Mouse (Mus musculus): ENCODE measurements at regions not wholly inside any gene's neighbourhood (a gene's known extent, or its start where the extent isn't known, plus 50 kb on each side); places are given as distances from the start of the nearest gene placed in this dataset.

- TF ChIP-seq ETS1 (IDR thresholded peaks at IDR 0.05; ENCODE audit: low read depth, low read length) = no peak
- TF ChIP-seq SMC3 (IDR thresholded peaks at IDR 0.05; ENCODE audit: low read depth, low read length) = no peak
- no peak for TF ChIP-seq MAZ (IDR thresholded peaks at IDR 0.05; ENCODE audit: low read depth, low read length)
- TF ChIP-seq POLR2A (IDR thresholded peaks at IDR 0.05; ENCODE audit: control insufficient read depth in 1 of 2, insufficient read depth in 1 of 2, low read depth in 1 of 2, low read length in 2 of 2, poor library complexity in 1 of 2) = no peak
- no peak for TF ChIP-seq CHD1 (IDR thresholded peaks at IDR 0.05; ENCODE audit: low read depth, low read length)
- no peak for TF ChIP-seq E2F4 (IDR thresholded peaks at IDR 0.05; ENCODE audit: borderline replicate concordance, low read depth, low read length)
- no peak for TF ChIP-seq RAD21 (IDR thresholded peaks at IDR 0.05; ENCODE audit: low read depth, low read length)
- TF ChIP-seq MYC (IDR thresholded peaks at IDR 0.05; ENCODE audit: low read depth, low read length) = no peak
Measured at GRCm38 (mm10) chr7:82990708-82991107, 123.6 kb downstream of the Mex3b start.

GRCm38 (mm10) chr7:82993136-82993535 is 126.0 kb downstream of the Mex3b start:
- Histone ChIP-seq H3K79me2 (ENCODE audit: control insufficient read depth, insufficient read depth, low read length, poor library complexity) (no peaks in the 10 kb centered on the region), H3K4me1 (ENCODE audit: control insufficient read depth in 1 of 2, insufficient read depth in 2 of 2, low read length in 2 of 2) (no peaks in the 10 kb centered on the region), H3K27me3 (ENCODE audit: control insufficient read depth in 1 of 2, insufficient read depth in 2 of 2, low read length in 2 of 2) (no peaks in the 10 kb centered on the region; a peak in 1 of 4 replicates), H3K9ac (ENCODE audit: control insufficient read depth, low read depth, low read length, poor library complexity, severe bottlenecking) (no peak overlapping the region), H3K4me3 (ENCODE audit: control insufficient read depth in 1 of 2, insufficient read depth in 1 of 2, low read depth in 2 of 2, low read length in 2 of 2) (no peak overlapping the region), H3K9me3 (replicated peaks; ENCODE audit: insufficient read depth, low read length) (no peaks in the 10 kb centered on the region), H3K36me3 (ENCODE audit: control insufficient read depth in 1 of 2, insufficient read depth in 2 of 2, low read length in 2 of 2) (no peaks in the 10 kb centered on the region), H3K27ac (ENCODE audit: control insufficient read depth, low read depth, low read length) (no peak overlapping the region)
- DNase-seq (ENCODE audit: low read depth, low spot score) = no peak
- TF ChIP-seq E2F4 (IDR thresholded peaks at IDR 0.05; ENCODE audit: borderline replicate concordance, low read depth, low read length) = no peak
- TF ChIP-seq GATA1 (IDR thresholded peaks at IDR 0.05; ENCODE audit: low read depth, low read length) = no peak
- TF ChIP-seq GABPA (IDR thresholded peaks at IDR 0.05; ENCODE audit: low read depth, low read length) = no peak
- TF ChIP-seq SMC3 (IDR thresholded peaks at IDR 0.05; ENCODE audit: low read depth, low read length) = no peak
- no peak for TF ChIP-seq USF2 (IDR thresholded peaks at IDR 0.05; ENCODE audit: borderline replicate concordance in 1 of 2, insufficient read depth in 1 of 2, low read depth in 1 of 2, low read length in 2 of 2)
- TF ChIP-seq RAD21 (IDR thresholded peaks at IDR 0.05; ENCODE audit: low read depth, low read length) = no peak
- no peak for TF ChIP-seq CHD2 (IDR thresholded peaks at IDR 0.05; ENCODE audit: low read length)

More at GRCm38 (mm10) chr7:82990708-82991107, 123.6 kb downstream of the Mex3b start:
- no peaks in the 10 kb centered on the region; a peak in 1 of 4 replicates for H3K27me3 ChIP-seq (ENCODE audit: control insufficient read depth in 1 of 2, insufficient read depth in 2 of 2, low read length in 2 of 2)
- no peaks in the 10 kb centered on the region for H3K79me2 ChIP-seq (ENCODE audit: control insufficient read depth, insufficient read depth, low read length, poor library complexity)
- no peaks in the 10 kb centered on the region for H3K9me3 ChIP-seq (replicated peaks; ENCODE audit: insufficient read depth, low read length)
- H3K9ac ChIP-seq (ENCODE audit: control insufficient read depth, low read depth, low read length, poor library complexity, severe bottlenecking) = no peak overlapping the region
- DNase-seq (ENCODE audit: low read depth, low spot score) = peak; percentile 4
- no peaks in the 10 kb centered on the region for H3K4me1 ChIP-seq (ENCODE audit: control insufficient read depth in 1 of 2, insufficient read depth in 2 of 2, low read length in 2 of 2)
- H3K36me3 ChIP-seq (ENCODE audit: control insufficient read depth in 1 of 2, insufficient read depth in 2 of 2, low read length in 2 of 2) = no peaks in the 10 kb centered on the region
- H3K27ac ChIP-seq (ENCODE audit: control insufficient read depth, low read depth, low read length) = no peak overlapping the region
- no peak overlapping the region for H3K4me3 ChIP-seq (ENCODE audit: control insufficient read depth in 1 of 2, insufficient read depth in 1 of 2, low read depth in 2 of 2, low read length in 2 of 2)

- H3K9ac ChIP-seq (ENCODE audit: control insufficient read depth, low read depth, low read length, poor library complexity, severe bottlenecking) = no peak overlapping the region
- no peak overlapping the region for H3K27ac ChIP-seq (ENCODE audit: control insufficient read depth, low read depth, low read length)
- no peaks in the 10 kb centered on the region for H3K4me1 ChIP-seq (ENCODE audit: control insufficient read depth in 1 of 2, insufficient read depth in 2 of 2, low read length in 2 of 2)
- no peaks in the 10 kb centered on the region for H3K36me3 ChIP-seq (ENCODE audit: control insufficient read depth in 1 of 2, insufficient read depth in 2 of 2, low read length in 2 of 2)
- no peaks in the 10 kb centered on the region for H3K27me3 ChIP-seq (ENCODE audit: control insufficient read depth in 1 of 2, insufficient read depth in 2 of 2, low read length in 2 of 2)
- no peak for DNase-seq (ENCODE audit: low read depth, low spot score)
- TF ChIP-seq UBTF (IDR thresholded peaks at IDR 0.05; ENCODE audit: borderline replicate concordance, insufficient read depth, low read depth, low read length) (no peak), ZNF384 (IDR thresholded peaks at IDR 0.05; ENCODE audit: low read depth, low read length) (no peak), MAZ (IDR thresholded peaks at IDR 0.05; ENCODE audit: low read depth, low read length) (no peak), NELFE (IDR thresholded peaks at IDR 0.05; ENCODE audit: low read depth, low read length) (no peak), HCFC1 (IDR thresholded peaks at IDR 0.05; ENCODE audit: low read depth, low read length) (no peak), GATA1 (IDR thresholded peaks at IDR 0.05; ENCODE audit: low read depth, low read length) (no peak), BHLHE40 (IDR thresholded peaks at IDR 0.05; ENCODE audit: borderline replicate concordance, low read depth, low read length) (no peak), RAD21 (IDR thresholded peaks at IDR 0.05; ENCODE audit: low read depth, low read length) (no peak), ZKSCAN1 (IDR thresholded peaks at IDR 0.05; ENCODE audit: low read depth, low read length) (no peak), MYB (IDR thresholded peaks at IDR 0.05; ENCODE audit: low read depth, low read length) (no peak), GABPA (IDR thresholded peaks at IDR 0.05; ENCODE audit: low read depth, low read length) (no peak), POLR2AphosphoS5 (IDR thresholded peaks at IDR 0.05; ENCODE audit: borderline replicate concordance, low read depth, low read length) (no peak), CHD2 (IDR thresholded peaks at IDR 0.05; ENCODE audit: low read length) (no peak), TBP (IDR thresholded peaks at IDR 0.05; ENCODE audit: low read depth, low read length) (no peak), MAX (IDR thresholded peaks at IDR 0.05; ENCODE audit: low read length) (no peak)
- H3K4me3 ChIP-seq (ENCODE audit: control insufficient read depth in 1 of 2, insufficient read depth in 1 of 2, low read depth in 2 of 2, low read length in 2 of 2) = no peak overlapping the region
- H3K79me2 ChIP-seq (ENCODE audit: control insufficient read depth, insufficient read depth, low read length, poor library complexity) = no peaks in the 10 kb centered on the region
- H3K9me3 ChIP-seq (replicated peaks; ENCODE audit: insufficient read depth, low read length) = no peaks in the 10 kb centered on the region
Measured at GRCm38 (mm10) chr7:82998848-82999247, 131.7 kb downstream of the Mex3b start.
